Mouse (Mus musculus) olfactory bulb, adult 2 months (tissue): ENCODE measurements around the gene Lrrc58. TPM values are rescaled to one million over a fixed set of nuclear protein-coding genes. Genes with fewer than 3 reads are reported as not detected.

ENCODE experiments used
- H3K27ac ChIP-seq: fragments of 200-500 bp; 2 replicates; pipeline ENCODE4 v1.5.1; 2012; ENCODE audit warnings: low read depth, low read length; ENCODE audit not compliant: insufficient read depth
- H3K4me1 ChIP-seq: fragments of 200-500 bp; 2 replicates; pipeline ENCODE4 v1.6.1; 2012; ENCODE audit warnings: low read length; ENCODE audit not compliant: control insufficient read depth, insufficient read depth
- H3K4me3 ChIP-seq: fragments of 200-500 bp; 2 replicates; pipeline ENCODE4 v1.5.1; 2012; ENCODE audit warnings: mild to moderate bottlenecking, low read depth, low read length, moderate library complexity; ENCODE audit not compliant: insufficient read depth
- CTCF ChIP-seq: fragments of 200-500 bp; IDR thresholded peaks from 2 replicates; pipeline ENCODE4 v1.5.1; 2012; ENCODE audit warnings: low read depth, mild to moderate bottlenecking, low read length, moderate library complexity; ENCODE audit not compliant: insufficient read depth
- POLR2A ChIP-seq: fragments of 200-500 bp; IDR thresholded peaks from 2 replicates; pipeline ENCODE4 v1.6.1; 2012; ENCODE audit warnings: mild to moderate bottlenecking, low read depth, low read length, moderate library complexity; ENCODE audit not compliant: insufficient read depth
- WGBS: fragments of 180-500 bp; shearing (Covaris S2); methylation state at CpG from one replicate; pipeline ENCODE4 v1.1.7; 2018; 5-methylcytosine and 5-hydroxymethylcytosine counted together
- polyA plus RNA-seq: library from polyadenylated mRNA; stranded (reverse); fragments of >200 nt; gene quantifications from 2 replicates; pipeline ENCODE4 v1.2.4, GENCODE M21; 2012; ENCODE audit warnings: low replicate concordance; ENCODE audit not compliant: missing spikeins, insufficient read depth, insufficient read length

Gene Lrrc58
- polyA plus RNA-seq, 1 experiment = not detected

GRCm38 (mm10) chr16:37916138-37916817 is 48.1 kb downstream of the Lrrc58 start, which contains the start of gene Gpr156:
Gene Gpr156 (plus strand): TSS chr16:37916496.
- WGBS = 3% methylated on average over 53 of the region's 53 CpGs
- Histone ChIP-seq H3K4me1 (peaks cover 6% of the 10 kb centered on the region), H3K27ac (no peak within 1 kb of the TSS), H3K4me3 (peak within 1 kb of the TSS; percentile 54)
- no peak for TF ChIP-seq CTCF
- TF ChIP-seq POLR2A = no peak

- TF ChIP-seq POLR2A = no peak
- no peak for TF ChIP-seq CTCF
- no peak overlapping the region for H3K4me3 ChIP-seq
- H3K4me1 ChIP-seq = peaks cover 6% of the 10 kb centered on the region
- 30% methylated on average over 7 of the region's 7 CpGs for WGBS
- no peak overlapping the region for H3K27ac ChIP-seq
Observed at GRCm38 (mm10) chr16:37916818-37917201, 48.6 kb downstream of the Lrrc58 start.

DNA sequence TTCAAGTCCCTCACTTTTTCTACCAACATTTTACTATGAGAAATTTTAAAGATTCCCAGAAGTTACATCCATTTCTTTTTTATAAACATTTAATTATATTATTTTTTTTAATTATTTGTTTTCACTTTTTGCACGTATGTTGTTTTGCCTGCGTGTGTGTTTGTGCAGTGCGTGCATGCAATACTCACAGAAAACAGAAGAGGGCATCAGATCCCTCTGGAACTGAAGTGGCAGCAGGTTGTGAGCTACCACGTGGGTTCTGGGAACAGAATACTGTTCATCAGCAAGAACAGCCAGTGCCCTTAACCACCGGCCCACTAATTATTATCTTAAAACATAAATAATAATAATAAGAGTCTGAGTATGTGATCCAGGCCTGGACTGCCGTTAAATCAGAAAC is 50.8 kb downstream of the Lrrc58 start:
- TF ChIP-seq CTCF = no peak
- no peak for TF ChIP-seq POLR2A
- peaks cover 6% of the 10 kb centered on the region for H3K4me1 ChIP-seq
- no peak overlapping the region for H3K4me3 ChIP-seq
- WGBS = 89% methylated on average over 6 of the region's 6 CpGs
- no peak overlapping the region for H3K27ac ChIP-seq

- Histone ChIP-seq H3K4me3 (no peak overlapping the region), H3K4me1 (peaks cover 6% of the 10 kb centered on the region), H3K27ac (no peak overlapping the region)
- WGBS = 48% methylated on average over 8 of the region's 8 CpGs
- no peak for TF ChIP-seq CTCF
- TF ChIP-seq POLR2A = no peak
Observed at GRCm38 (mm10) chr16:37920842-37921409, 52.7 kb downstream of the Lrrc58 start.

DNA sequence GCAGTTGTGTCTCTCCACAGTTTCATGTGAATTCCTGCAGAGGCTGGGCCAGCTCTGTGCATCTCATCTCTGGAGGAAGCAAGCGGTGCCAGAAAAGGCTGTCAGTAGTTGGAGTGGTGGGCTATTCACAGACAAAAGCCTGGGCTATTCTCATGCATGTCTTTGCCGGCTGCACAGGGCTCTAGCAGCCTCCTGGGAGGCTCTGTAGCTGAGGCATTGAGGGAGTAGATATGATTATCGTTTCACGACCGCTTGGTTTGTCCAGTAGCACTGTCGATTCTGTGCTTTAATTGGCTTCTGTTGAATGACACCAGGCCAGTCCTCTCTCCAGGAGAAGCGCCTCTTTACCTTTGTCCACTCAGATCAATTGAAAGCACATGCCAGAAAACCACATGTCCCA is 57.9 kb downstream of the Lrrc58 start:
- Histone ChIP-seq H3K4me3 (no peak overlapping the region), H3K4me1 (0 out of 2 replicates have a peak, but pooled peaks cover 2% of the 10 kb centered on the region), H3K27ac (no peak overlapping the region)
- whole genome bisulfite sequencing = 46% methylated on average over 7 of the region's 7 CpGs
- TF ChIP-seq POLR2A = no peak
- TF ChIP-seq CTCF = no peak

DNA sequence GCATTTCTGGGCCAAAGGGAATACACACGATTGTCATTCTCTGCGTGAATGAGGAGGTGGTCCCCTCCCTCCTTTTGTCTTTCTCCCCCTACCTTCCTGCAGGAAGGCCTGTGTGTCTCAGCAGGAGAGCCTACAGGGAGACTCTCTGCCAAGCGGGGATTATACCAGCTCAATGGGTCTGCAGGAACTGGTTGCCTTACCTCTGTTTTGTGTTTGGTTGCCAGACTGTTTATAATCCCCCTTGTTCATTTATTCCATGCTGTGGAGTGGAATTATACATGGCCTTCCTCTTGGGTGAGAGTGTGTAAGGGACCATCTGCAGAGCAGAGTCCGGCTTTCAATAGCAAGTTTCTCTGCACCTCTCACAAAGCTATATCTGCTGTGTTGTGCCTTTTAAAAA is 58.9 kb downstream of the Lrrc58 start:
- 68% methylated on average over 4 of the region's 4 CpGs for WGBS

DNA sequence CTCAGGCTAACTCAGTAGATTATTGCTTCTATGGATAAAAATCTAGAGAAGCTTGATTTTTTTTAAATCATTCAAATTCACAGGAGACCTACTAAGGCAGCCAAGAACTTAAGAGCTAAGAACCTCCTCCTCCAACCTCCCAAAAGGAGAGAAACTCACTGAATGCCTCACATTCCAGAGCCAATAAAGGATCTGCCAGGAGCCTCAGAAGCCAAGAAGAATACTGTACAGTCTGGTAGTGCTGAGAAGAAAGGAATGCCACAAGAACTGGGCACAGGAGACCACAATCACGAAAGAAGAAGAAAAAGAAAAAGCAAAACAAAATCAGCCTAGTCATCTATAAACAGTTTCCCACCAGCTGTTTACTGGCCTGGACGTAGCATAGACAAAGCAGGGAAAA is 60.8 kb downstream of the Lrrc58 start:
- Histone ChIP-seq H3K4me1 (0 out of 2 replicates have a peak, but pooled peaks cover 2% of the 10 kb centered on the region), H3K27ac (no peak overlapping the region), H3K4me3 (no peak overlapping the region)
- TF ChIP-seq POLR2A (no peak), CTCF (no peak)
- WGBS = 45% methylated on average over 2 of the region's 2 CpGs

More for the DNA sequence above, 58.9 kb downstream of the Lrrc58 start:
- TF ChIP-seq POLR2A = no peak
- H3K27ac ChIP-seq = no peak overlapping the region
- H3K4me3 ChIP-seq = no peak overlapping the region
- 0 out of 2 replicates have a peak, but pooled peaks cover 2% of the 10 kb centered on the region for H3K4me1 ChIP-seq

DNA sequence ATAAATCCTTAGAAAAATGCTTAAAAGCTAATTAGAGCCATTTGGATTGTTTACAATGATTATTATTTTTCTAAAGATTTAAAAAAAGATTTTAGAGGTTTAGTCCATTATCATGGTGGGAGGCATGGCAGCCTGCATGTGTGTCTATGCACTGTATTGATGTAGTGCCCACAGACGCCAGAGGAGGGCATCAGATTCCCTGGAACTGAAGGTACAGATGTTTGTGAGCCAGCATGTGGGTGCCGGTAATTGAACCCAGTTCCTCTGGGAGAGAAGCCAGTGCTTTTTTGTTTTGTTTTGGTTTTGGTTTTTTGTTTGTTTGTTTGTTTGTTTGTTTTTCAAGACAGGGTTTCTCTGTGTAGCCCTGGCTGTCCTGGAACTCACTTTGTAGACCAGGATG is 61.4 kb downstream of the Lrrc58 start:
- TF ChIP-seq POLR2A = no peak
- TF ChIP-seq CTCF = no peak
- H3K27ac ChIP-seq = no peak overlapping the region
- 0 out of 2 replicates have a peak, but pooled peaks cover 2% of the 10 kb centered on the region for H3K4me1 ChIP-seq
- H3K4me3 ChIP-seq = no peak overlapping the region
- 79% methylated on average over 2 of the region's 2 CpGs for WGBS

DNA sequence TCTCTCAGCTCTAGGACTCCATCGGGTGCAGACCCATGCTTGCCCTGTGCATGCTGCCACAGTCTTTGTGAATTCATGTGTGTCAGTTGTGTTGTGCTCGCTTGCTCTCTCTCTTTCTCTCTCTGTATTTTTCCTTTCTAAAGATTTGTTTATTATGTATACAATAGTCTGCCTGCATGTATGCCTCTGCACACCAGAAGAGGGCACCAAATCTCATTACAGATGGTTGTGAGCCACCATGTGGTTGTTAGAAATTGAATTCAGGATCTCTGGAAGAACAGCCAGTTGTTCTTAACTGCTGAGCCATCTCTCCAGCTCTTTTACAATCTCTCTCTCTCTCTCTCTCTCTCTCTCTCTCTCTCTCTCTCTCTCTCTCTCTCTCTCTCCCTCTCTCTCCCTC is 66.7 kb downstream of the Lrrc58 start:
- TF ChIP-seq CTCF (no peak), POLR2A (no peak)
- Histone ChIP-seq H3K4me3 (no peak overlapping the region), H3K27ac (no peak overlapping the region), H3K4me1 (peaks cover 2% of the 10 kb centered on the region; the same call in 1 of the 2 replicates)
- WGBS = 90% methylated on average over 2 of the region's 2 CpGs
